ENCODE assay signal across 7 mouse cellular contexts in the genomic region with DNA sequence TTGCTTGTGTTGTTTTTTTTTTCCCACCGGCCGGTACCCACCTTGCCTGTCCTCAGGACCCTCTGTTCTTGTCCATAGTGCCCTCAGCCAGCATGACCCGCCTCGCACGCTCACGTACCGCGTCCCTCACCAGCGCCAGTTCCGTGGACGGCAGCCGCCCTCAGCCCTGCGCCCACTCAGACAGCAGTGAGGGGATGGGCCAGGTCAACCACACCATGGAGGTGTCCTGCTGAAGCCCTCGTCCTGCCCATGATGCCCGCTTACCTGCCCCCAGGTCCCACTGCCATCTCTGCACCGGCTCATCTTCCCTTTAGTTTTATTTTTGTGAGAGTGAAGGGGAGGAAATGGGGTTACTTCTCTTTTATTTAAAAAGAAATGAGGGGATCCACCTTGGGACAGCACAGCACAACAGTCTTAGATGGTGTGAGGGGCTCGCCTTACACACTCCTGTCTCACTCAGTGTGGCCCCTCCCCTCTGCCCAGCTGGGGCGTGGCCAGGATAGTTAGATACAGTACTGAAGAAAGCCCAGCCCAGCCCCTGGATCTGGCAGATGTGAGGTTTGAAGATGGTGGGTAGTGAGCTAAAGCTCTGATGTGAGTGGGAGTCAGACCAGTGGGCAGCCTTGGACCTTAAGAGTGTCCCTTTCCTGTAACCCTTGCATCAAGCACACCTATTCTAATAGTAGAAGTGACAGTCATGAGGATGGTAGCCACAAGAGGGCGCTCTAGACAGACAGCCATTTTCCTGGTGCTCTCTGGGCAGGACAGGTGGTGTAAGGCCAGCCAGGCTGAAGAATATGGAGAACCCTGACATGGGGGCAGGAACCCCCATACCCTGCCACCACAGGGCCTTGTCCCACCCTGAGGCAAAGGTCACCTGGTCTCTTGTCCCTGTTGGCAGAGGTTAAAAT. TPM values are rescaled to one million over a fixed set of nuclear protein-coding genes. Genes with fewer than 3 reads are reported as not detected.
DNase-seq lines count a peak whose midpoint lies in the region; TF ChIP-seq lines count a peak whose summit lies in the region.

No protein-coding gene starts in this region.

- H3K4me1 ChIP-seq in ES-E14 (ENCODE audit: control insufficient read depth in 2 of 2, insufficient read depth in 2 of 2, low read length in 2 of 2, poor library complexity in 1 of 2) = peaks cover 2 to 31% of the 10 kb centered on the region in 2 experiments

- H3K27ac ChIP-seq in ES-E14 (ENCODE audit: insufficient read depth, low read depth, low read length, poor library complexity, severe bottlenecking) = no peak overlapping the region; the same call in 1 of the 2 replicates

- no peak overlapping the region for H3K4me3 ChIP-seq in ES-E14 (ENCODE audit: insufficient read depth in 1 of 2, low read depth in 1 of 2, low read length in 2 of 2, poor library complexity in 1 of 2, severe bottlenecking in 1 of 2)

- intact Hi-C loops in heart, postnatal 10 days (cut with DNase I) = loop anchor here (2.0 kb wide), 1 partner anchor 119 kb away; no protein-coding TSS in a partner anchor

- H3K36me3 ChIP-seq in ES-E14 (ENCODE audit: control insufficient read depth, insufficient read depth, low read length, poor library complexity, severe bottlenecking) = peaks cover 10% of the 10 kb centered on the region

- in situ Hi-C loops in ES-E14 (cut with MboI; ENCODE audit: low sequenced_read_pairs in 2 of 2, unreplicated experiment in 2 of 2) = no loop called here

- DNase-seq in ES-E14 (ENCODE audit: low read depth, low spot score) = peak; percentile 87
- peak; percentile 50 for DNase-seq in adrenal gland, adult 8-10 months
- DNase-seq in embryo, embryonic 9.5 days (ENCODE audit: extremely low spot score) = peak; percentile 74
- DNase-seq in heart, postnatal 10 days = peak; percentile 58 to 84
- DNase-seq in kidney, postnatal 25 days = peak; percentile 75 to 85
- DNase-seq in lung, postnatal 10 days = peak; percentile 72
- DNase-seq in right cerebral cortex, postnatal 10 days (ENCODE audit: low spot score in 2 of 2) = peak; percentile 68 to 71

- no peak overlapping the region for H3K9ac ChIP-seq in ES-E14 (ENCODE audit: insufficient read depth, low read depth, low read length, poor library complexity, severe bottlenecking)

- no peaks in the 10 kb centered on the region for H3K9me3 ChIP-seq in ES-E14 (ENCODE audit: control insufficient read depth, insufficient read depth, low read depth, low read length)

TF ChIP-seq in ES-E14, 5 proteins besides CTCF, POLR2A, EP300 and RAD21:
- TF ChIP-seq ZNF384 (IDR thresholded peaks at IDR 0.05; ENCODE audit: low read depth, low read length) = no peak
- TF ChIP-seq MAFK (IDR thresholded peaks at IDR 0.05; ENCODE audit: insufficient read depth, low read depth, low read length) = no peak
- 0 out of 2 replicates have a peak, but pooled peaks have one; percentile 31 for TF ChIP-seq ZC3H11A (IDR thresholded peaks at IDR 0.05; ENCODE audit: borderline replicate concordance, low read depth, low read length)
- TF ChIP-seq CHD2 (IDR thresholded peaks at IDR 0.05; ENCODE audit: low read depth, low read length) = no peak
- TF ChIP-seq HCFC1 (IDR thresholded peaks at IDR 0.05; ENCODE audit: borderline replicate concordance, insufficient read depth, low read length) = no peak
TF ChIP-seq in ES-E14: peak in this region for 1.

RNA-seq across cellular contexts. Expression of a gene that starts 2.3 kb away (rescaled TPM):
- 61.2 and 93.9 TPM in 2 replicates for total RNA-seq in ES-E14 (2012; rRNA removed)
- 10 to 100 TPM; 27.1 to 44.1 (median 39.6) TPM for total RNA-seq in adrenal gland, adult 8-10 months (2022)
- total RNA-seq in heart, postnatal 10 days (2021) = 10 to 100 TPM; 10.2 to 12.5 TPM

RNA-seq across cellular contexts. Expression of a gene that starts 36.6 kb away (rescaled TPM):
- total RNA-seq in ES-E14 (2012; rRNA removed) = 9.4 and 12.1 TPM in 2 replicates
- 10 to 100 TPM; 28.1 to 50.5 (median 39.7) TPM for total RNA-seq in adrenal gland, adult 8-10 months (2022)
- total RNA-seq in heart, postnatal 10 days (2021) = 100 to 1,000 TPM; 319 to 334 TPM

Comparison
In these comparisons a context has a peak if more than half of its experiments do, and no peak if none do; other contexts are left out.
1. RNA of a gene that starts 36.6 kb away (total RNA-seq): 319 to 334 TPM in heart, postnatal 10 days; 28.1 to 50.5 TPM in adrenal gland, adult 8-10 months and 9.4 to 12.1 TPM in ES-E14; every median in the first group is over 4 times any median in the second.
2. Peak in every context shown above with its lines, with median percentiles within 50 percentile points of each other: DNase-seq.